Mouse (Mus musculus): ENCODE results near the gene Fam118b. TPM values are rescaled to one million over a fixed set of nuclear protein-coding genes. Genes with fewer than 3 reads are reported as not detected.

The Fam118b gene
- total RNA-seq (2021) = 10 to 100 TPM; 18.1 to 19.8 TPM
- long read RNA-seq, experiment 1, partial matches to known transcripts = 0 of 11 reads
- long read RNA-seq, experiment 1, other reads (novel, unspliced or antisense) = 9 of 11 reads
- long read RNA-seq, experiment 2, partial matches to known transcripts = 1 of 11 reads
- long read RNA-seq, experiment 2, other reads (novel, unspliced or antisense) = 6 of 11 reads

GRCm38 (mm10) chr9:35267146-35267975 is at the start of gene Fam118b, which contains the start of gene Rpusd4:
Gene Fam118b (minus strand): TSS chr9:35267805.
Gene Rpusd4 (plus strand): TSS chr9:35267865.
- intact Hi-C loops (cut with DNase I; ENCODE audit: low total_unique reads) = loop anchor here (10.0 kb wide), 1 partner anchor 83 kb away; no protein-coding TSS in a partner anchor
- peak; percentile 94 for DNase-seq

DNA sequence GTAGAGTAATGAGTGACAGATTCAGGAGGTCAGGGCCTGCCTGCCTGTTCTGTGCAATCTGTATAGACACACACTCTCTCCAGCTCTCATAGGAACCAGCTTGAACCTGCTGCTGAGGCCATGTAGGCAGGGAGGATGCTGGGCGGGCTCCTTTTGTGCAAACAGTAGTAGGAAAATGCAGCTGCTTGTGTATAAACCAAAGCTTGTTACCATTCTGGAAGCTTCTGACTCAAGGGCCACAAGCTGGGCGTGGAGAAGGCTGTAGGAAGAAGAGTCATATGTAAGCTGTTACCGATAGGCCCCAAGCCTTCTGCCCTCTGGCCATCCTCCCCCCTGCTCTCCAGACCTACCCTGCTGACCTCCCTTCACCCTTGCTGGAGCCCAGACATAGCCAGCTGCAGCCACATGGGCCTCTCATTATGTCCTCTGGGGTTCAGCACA is 49.2 kb upstream of the Fam118b start:
- intact Hi-C loops (cut with DNase I; ENCODE audit: low total_unique reads) = no loop called here
- DNase-seq = no peak

GRCm38 (mm10) chr9:35314254-35314653 is 46.6 kb upstream of the Fam118b start:
- DNase-seq = no peak
- intact Hi-C loops (cut with DNase I; ENCODE audit: low total_unique reads) = no loop called here

- no peak for DNase-seq
- intact Hi-C loops (cut with DNase I; ENCODE audit: low total_unique reads) = no loop called here
Measured at GRCm38 (mm10) chr9:35313601-35314000, 46.0 kb upstream of the Fam118b start.

DNA sequence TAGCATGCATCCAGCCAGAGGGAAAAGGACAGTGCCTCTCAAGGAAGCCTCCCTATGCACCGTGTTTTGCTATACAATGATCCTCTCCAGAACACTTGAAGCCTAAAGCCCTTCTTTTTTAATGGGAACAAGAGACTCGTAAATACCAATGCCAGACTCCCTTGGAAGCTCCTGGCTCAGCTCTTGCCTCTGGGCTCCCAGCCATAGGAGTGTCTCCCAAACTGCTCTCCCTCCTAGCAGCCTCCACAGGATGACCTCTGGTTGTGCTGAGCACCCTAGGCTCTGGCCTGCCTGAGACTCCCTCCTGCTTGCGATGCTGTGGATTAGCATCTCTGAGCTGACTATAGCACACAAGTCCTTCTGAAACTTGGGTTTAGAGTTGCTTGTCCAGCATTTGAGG is 44.9 kb upstream of the Fam118b start:
- DNase-seq = peak; percentile 79
- intact Hi-C loops (cut with DNase I; ENCODE audit: low total_unique reads) = no loop called here

DNA sequence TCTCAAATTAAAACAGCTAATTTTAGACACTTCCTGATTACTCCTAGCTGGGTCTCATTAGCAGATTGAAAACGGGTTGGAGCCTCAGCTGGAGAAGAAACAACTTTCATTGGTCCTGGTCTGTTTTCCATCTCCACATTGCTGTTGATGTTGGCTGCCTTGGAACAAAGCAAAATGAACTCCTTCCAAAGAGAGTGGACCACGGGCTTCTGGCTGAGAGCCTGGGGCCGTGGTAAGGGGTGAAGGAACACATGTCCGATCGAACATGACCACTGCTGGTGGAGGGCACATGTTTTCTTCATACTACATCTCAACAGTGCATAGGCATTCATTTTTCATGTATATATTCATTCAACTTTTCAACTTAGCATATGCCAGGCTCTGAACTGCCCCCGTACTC is 42.8 kb upstream of the Fam118b start:
- no peak for DNase-seq
- intact Hi-C loops (cut with DNase I; ENCODE audit: low total_unique reads) = no loop called here

- intact Hi-C loops (cut with DNase I; ENCODE audit: low total_unique reads) = no loop called here
Measured at GRCm38 (mm10) chr9:35307461-35307860, 39.9 kb upstream of the Fam118b start.

DNA sequence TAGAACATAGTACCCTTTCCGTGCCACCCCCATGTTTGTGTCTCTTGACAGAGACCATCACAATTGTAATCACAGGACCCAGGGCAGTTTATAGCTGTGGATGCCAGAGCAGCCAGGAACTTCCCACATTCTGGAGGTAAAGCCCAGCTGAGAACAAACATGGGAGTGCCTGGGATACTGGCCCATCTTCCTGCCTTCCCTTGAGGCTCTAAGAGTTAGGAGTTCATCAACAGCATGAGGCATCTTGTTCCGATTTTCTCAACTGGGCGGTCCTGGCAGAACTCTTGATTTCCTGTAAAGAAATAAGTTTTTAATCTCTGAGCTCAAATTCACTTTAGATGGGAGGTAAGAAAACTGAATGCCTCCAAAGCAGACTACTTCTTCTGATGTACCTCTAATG is 34.6 kb upstream of the Fam118b start:
- peak; percentile 30 for DNase-seq
- intact Hi-C loops (cut with DNase I; ENCODE audit: low total_unique reads) = no loop called here

More at GRCm38 (mm10) chr9:35307461-35307860, 39.9 kb upstream of the Fam118b start:
- DNase-seq = no peak

DNA sequence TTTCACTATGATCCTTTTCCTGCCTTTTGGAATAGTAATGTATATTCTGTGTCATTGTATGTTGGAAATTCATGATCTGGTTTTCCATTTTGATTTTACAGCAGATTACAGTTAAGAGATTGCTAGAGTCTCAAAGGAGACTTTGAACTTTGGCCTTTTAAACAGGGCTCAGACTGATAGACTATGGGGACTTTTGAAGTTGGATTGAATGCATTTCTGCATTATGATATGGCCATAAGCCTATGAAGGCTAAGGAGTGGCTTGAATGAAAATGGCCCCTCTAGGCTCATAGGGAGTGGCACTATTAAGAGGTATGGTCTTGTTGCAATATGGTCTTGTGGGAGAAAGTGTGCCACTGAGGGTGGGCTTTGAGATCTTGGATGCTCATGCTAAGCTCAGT is 30.2 kb upstream of the Fam118b start:
- intact Hi-C loops (cut with DNase I; ENCODE audit: low total_unique reads) = no loop called here
- no peak for DNase-seq

DNA sequence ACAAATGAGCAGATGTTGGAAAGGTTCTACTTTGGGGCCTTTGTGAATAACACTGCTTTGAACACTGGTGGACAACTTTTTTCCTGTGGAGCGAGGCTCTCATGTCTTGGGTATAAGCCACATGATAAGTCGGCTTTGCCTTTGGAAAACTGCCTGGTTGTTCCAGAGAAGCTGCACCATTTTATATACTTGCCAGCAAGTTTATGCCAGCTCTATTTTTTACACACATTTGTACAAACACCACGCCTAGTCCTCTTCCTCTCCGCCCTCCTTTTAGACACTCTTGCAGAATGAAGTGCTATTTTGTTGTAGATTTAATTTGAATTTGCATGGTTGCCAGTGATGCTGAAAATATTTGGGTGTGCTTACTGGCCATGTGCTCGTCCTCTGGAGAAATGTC is 25.9 kb upstream of the Fam118b start:
- no peak for DNase-seq
- intact Hi-C loops (cut with DNase I; ENCODE audit: low total_unique reads) = no loop called here

DNA sequence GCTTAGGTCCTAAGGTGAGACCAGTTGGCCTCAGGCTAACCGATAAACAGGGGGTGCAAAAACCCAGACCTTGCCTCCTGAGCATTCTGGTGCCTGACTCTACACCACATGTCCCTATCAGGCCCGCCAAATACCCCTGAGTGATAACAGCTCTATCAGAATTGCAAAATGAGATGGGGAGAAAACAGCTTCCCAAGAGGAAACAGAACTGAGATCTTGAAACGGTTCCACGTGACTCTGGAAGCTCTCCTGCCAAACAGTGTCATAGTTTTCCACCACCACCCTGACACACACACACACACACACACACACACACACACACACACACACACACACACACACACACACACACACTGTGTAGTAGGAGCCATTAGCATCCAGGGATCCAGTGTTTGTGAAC is 23.3 kb upstream of the Fam118b start:
- DNase-seq = no peak
- intact Hi-C loops (cut with DNase I; ENCODE audit: low total_unique reads) = no loop called here

DNA sequence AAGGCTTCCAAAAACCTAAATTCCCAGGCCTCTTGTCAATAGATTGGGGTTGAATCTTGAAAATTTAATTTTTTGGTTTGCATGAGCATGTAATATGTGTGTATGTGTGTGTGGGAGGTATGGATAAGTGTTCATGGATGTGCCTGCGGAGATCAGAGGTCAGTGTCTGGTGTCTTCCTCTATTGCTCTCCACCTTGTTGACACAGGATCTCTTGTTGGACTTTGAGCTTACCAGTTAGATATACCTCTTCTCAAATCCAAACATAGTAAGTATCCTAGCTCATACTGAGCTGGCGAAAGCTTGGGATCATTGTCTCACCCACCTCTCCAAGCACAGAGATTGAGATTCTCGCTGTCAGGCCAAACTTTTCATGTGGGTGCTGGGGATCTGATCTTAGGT is 22.8 kb upstream of the Fam118b start:
- DNase-seq = no peak
- intact Hi-C loops (cut with DNase I; ENCODE audit: low total_unique reads) = no loop called here

- DNase-seq = no peak
- intact Hi-C loops (cut with DNase I; ENCODE audit: low total_unique reads) = loop anchor here (5.0 to 10.0 kb wide), 2 partner anchors 135 to 232 kb away; partner anchors contain the start of gene Cdon
Measured at GRCm38 (mm10) chr9:35289992-35290391, 22.4 kb upstream of the Fam118b start.

DNA sequence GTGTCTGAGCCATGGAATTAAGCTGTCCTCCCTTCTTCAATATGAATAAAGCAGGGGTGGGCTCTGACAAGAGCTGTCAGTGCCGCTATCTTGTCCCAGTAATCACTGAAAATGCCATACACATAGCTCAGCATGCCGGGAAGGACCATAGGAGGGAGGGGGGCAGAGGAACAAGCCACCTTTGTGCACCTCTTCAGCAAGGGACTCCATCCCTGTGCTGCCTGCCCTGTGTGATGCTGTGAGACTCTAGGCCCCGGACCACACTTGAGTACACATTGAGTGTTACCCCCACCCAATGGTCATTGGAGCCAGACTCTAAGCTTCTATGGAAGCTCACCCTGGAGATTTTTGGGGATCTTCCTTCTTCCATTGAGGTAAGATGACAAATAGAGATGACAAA is 18.7 kb upstream of the Fam118b start:
- intact Hi-C loops (cut with DNase I; ENCODE audit: low total_unique reads) = loop anchor here (5.0 to 10.0 kb wide), 2 partner anchors 138 to 236 kb away; partner anchors contain the start of gene Cdon
- DNase-seq = no peak

DNA sequence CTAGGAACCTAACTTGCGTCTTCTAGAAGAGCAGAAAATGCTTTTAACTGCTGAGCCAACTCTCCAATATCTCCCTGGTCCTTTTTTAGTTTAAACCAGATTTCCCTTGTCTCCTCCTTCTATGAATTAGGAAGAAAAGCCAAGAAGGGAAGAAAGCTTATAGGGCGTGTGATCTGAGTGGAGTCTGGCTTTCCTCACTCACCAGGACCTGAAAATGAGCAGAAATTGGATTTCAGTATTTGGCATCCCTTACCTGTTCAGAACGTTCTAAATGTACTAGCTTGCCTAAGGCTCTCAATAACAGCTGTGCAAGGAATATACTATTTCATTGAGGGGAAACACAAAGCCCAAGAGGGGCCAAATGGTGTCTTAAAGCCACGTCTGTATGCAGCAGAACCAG is 16.7 kb upstream of the Fam118b start:
- no peak for DNase-seq
- intact Hi-C loops (cut with DNase I; ENCODE audit: low total_unique reads) = loop anchor here (5.0 to 10.0 kb wide), 2 partner anchors 140 to 253 kb away; partner anchors contain the start of gene Cdon

- DNase-seq = no peak
- intact Hi-C loops (cut with DNase I; ENCODE audit: low total_unique reads) = loop anchor here (5.0 to 10.0 kb wide), 2 partner anchors 141 to 254 kb away; partner anchors contain the start of gene Cdon
Measured at GRCm38 (mm10) chr9:35283415-35284069, 15.9 kb upstream of the Fam118b start.

DNA sequence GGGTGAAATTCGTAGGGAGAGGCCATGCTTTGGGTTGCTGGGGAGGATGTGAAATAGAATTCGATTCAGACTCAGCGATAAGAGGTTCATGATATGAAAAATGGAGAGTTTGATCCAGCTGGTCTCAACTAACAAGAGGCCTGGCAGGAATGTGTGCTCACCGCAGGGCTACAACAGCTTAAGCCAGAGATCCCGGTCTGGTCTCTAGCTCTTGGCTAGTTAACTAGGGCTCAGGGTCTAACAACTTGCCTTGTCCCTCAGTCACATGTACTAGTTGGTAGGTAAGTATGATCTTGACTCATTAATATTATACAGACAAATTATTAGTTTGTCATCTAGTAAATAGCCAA is 15.2 kb upstream of the Fam118b start:
- DNase-seq = no peak
- intact Hi-C loops (cut with DNase I; ENCODE audit: low total_unique reads) = loop anchor here (5.0 to 10.0 kb wide), 2 partner anchors 142 to 254 kb away; partner anchors contain the start of gene Cdon

- intact Hi-C loops (cut with DNase I; ENCODE audit: low total_unique reads) = loop anchor here (5.0 to 10.0 kb wide), 2 partner anchors 143 to 255 kb away; partner anchors contain the start of gene Cdon
- peak; percentile 33 for DNase-seq
Measured at GRCm38 (mm10) chr9:35282006-35282850, 14.6 kb upstream of the Fam118b start.

DNA sequence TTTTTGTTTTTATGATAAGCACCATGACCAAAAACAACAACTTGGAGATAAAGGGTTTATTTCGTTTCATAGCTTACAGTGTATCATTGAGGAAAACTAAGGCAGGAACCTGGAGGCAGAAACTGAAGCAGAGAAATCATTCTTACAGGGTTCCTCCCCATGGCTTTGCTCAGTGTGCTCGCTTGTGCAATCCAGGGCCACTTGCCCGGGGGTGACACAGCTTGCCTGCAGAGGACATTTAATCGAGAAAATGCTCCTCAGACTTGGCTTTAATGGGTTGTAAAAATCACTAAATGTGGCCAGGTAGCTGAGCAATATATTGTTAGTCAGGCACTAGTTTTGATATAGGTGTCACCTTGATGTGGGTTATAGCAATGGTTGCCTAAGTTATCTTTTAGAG is 10.8 kb upstream of the Fam118b start:
- no peak for DNase-seq
- intact Hi-C loops (cut with DNase I; ENCODE audit: low total_unique reads) = no loop called here

Data from gastrocnemius, postnatal 14 days (tissue).